Mouse (Mus musculus) brain, embryonic 18.5 days (tissue): ENCODE data around the gene Btg3.

Source experiments
- DNase-seq: peaks from one replicate; pipeline ENCODE4 v3.0.0-alpha.2; 2012; ENCODE audit warnings: low read depth, low spot score

Btg3 gene

GRCm38 (mm10) chr16:78346662-78347327, 30.2 kb downstream of the Btg3 start:
- DNase-seq, result no peak

GRCm38 (mm10) chr16:78343792-78344191, 33.2 kb downstream of the Btg3 start:
- no peak for DNase-seq

GRCm38 (mm10) chr16:78342767-78343166, 34.2 kb downstream of the Btg3 start:
- no peak for DNase-seq

- DNase-seq, result no peak
Observed at GRCm38 (mm10) chr16:78341356-78341755, 35.6 kb downstream of the Btg3 start.

- DNase-seq, result no peak
Observed at GRCm38 (mm10) chr16:78337226-78337625, 39.8 kb downstream of the Btg3 start.

GRCm38 (mm10) chr16:78327999-78328398, 49.0 kb downstream of the Btg3 start:
- DNase-seq, result no peak

GRCm38 (mm10) chr16:78327562-78327961, 49.4 kb downstream of the Btg3 start:
- DNase-seq, result no peak

- DNase-seq, result no peak
Observed at GRCm38 (mm10) chr16:78325972-78326848, 50.8 kb downstream of the Btg3 start.

GRCm38 (mm10) chr16:78322140-78322539, 54.9 kb downstream of the Btg3 start:
- DNase-seq, result no peak

GRCm38 (mm10) chr16:78321559-78321958, 55.4 kb downstream of the Btg3 start:
- no peak for DNase-seq

GRCm38 (mm10) chr16:78319711-78320110, 57.3 kb downstream of the Btg3 start:
- no peak for DNase-seq

GRCm38 (mm10) chr16:78317960-78318359, 59.0 kb downstream of the Btg3 start:
- DNase-seq, result no peak

GRCm38 (mm10) chr16:78316849-78317248, 60.1 kb downstream of the Btg3 start:
- DNase-seq, result no peak

- no peak for DNase-seq
Observed at GRCm38 (mm10) chr16:78314026-78314425, 63.0 kb downstream of the Btg3 start.

GRCm38 (mm10) chr16:78313135-78313887, 63.7 kb downstream of the Btg3 start:
- DNase-seq, result no peak

GRCm38 (mm10) chr16:78309258-78309657, 67.7 kb downstream of the Btg3 start:
- DNase-seq, result no peak

- DNase-seq, result no peak
Observed at GRCm38 (mm10) chr16:78307476-78308192, 69.4 kb downstream of the Btg3 start.

- DNase-seq, result no peak
Observed at GRCm38 (mm10) chr16:78306606-78307005, 70.4 kb downstream of the Btg3 start.

GRCm38 (mm10) chr16:78305606-78306100, 71.3 kb downstream of the Btg3 start:
- no peak for DNase-seq

GRCm38 (mm10) chr16:78302678-78303050, 74.3 kb downstream of the Btg3 start:
- no peak for DNase-seq
